Mouse (Mus musculus) bone marrow, adult 2 months (tissue): ENCODE results near the gene H2-Q6.
"Not testable (repeated sequence)": the region's sequence is repeated elsewhere in the genome, so short reads cannot be mapped to it uniquely, and the experiment has no call there.

Experiments used
- CTCF ChIP-seq: fragments of 200-500 bp; IDR thresholded peaks from 2 replicates; pipeline ENCODE4 v1.5.1; 2011; ENCODE audit warnings: low read length, control low read depth; ENCODE audit not compliant: control insufficient read depth, insufficient read depth
- POLR2A ChIP-seq: fragments of 200-500 bp; IDR thresholded peaks from 2 replicates; pipeline ENCODE4 v1.6.1; 2011; ENCODE audit warnings: low read depth, mild to moderate bottlenecking, control low read depth, low read length, borderline replicate concordance; ENCODE audit not compliant: control insufficient read depth

DNA sequence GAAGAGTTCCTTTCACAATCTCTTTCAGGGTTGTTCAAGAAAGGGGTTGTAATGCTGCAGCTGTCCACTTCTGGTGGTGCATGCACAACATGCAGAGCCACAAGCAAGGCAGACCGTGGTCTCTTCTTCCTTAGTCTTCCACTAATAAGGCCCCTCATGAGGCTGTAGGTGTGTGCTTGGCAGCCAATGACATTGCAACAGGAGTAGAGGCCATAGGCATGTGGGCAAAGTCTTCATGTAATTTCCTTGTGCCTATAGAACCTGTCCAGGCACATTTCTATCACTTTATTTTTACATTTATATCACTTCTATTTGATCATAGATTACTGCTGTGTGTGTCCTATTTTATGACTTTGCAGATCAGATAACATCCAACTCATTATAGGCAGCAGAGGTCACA is 33.6 kb downstream of the H2-Q6 start:
- TF ChIP-seq POLR2A, CTCF: not testable (repeated sequence)
